Mouse (Mus musculus): ENCODE data around the gene Rnf135.

- TF ChIP-seq CTCF (conservative IDR thresholded peaks at IDR 0.05; ENCODE audit: insufficient read depth, insufficient read length, low read depth, low read length): no peak
- no peak for TF ChIP-seq POLR2A (IDR thresholded peaks at IDR 0.05; ENCODE audit: low read depth, low read length)
These were observed 37.8 kb upstream of the Rnf135 start for GRCm38 (mm10) chr11:80145787-80146275.
